Mouse (Mus musculus): ENCODE measurements around the gene Ensa.
A peak's percentile ranks its signal among the peaks of the same experiment; 100 is the strongest.
"Not testable (repeated sequence)": the region's sequence is repeated elsewhere in the genome, so short reads cannot be mapped to it uniquely, and the experiment has no call there.

Gene Ensa

GRCm38 (mm10) chr3:95643097-95643496, 18.3 kb downstream of the Ensa start:
- no peak for ATAC-seq (ENCODE audit: low TSS enrichment)

GRCm38 (mm10) chr3:95645313-95646235, 20.8 kb downstream of the Ensa start:
- ATAC-seq (ENCODE audit: low TSS enrichment): no peak

- no peak for ATAC-seq (ENCODE audit: low TSS enrichment)
Measured at GRCm38 (mm10) chr3:95648016-95648415, 23.2 kb downstream of the Ensa start.

GRCm38 (mm10) chr3:95650276-95651032, 25.7 kb downstream of the Ensa start:
- no peak for ATAC-seq (ENCODE audit: low TSS enrichment)

GRCm38 (mm10) chr3:95651033-95651373, 26.2 kb downstream of the Ensa start:
- ATAC-seq (ENCODE audit: low TSS enrichment): no peak

GRCm38 (mm10) chr3:95651391-95652203, 26.8 kb downstream of the Ensa start:
- ATAC-seq (ENCODE audit: low TSS enrichment): no peak

- ATAC-seq (ENCODE audit: low TSS enrichment): no peak
Measured at GRCm38 (mm10) chr3:95652204-95652811, 27.5 kb downstream of the Ensa start.

- ATAC-seq (ENCODE audit: low TSS enrichment): no peak
Measured at GRCm38 (mm10) chr3:95652871-95653270, 28.1 kb downstream of the Ensa start.

- peak; percentile 26 for ATAC-seq (ENCODE audit: low TSS enrichment)
Measured at GRCm38 (mm10) chr3:95653473-95654034, 28.8 kb downstream of the Ensa start.

GRCm38 (mm10) chr3:95654371-95654770, 29.6 kb downstream of the Ensa start:
- not testable (repeated sequence) for ATAC-seq (ENCODE audit: low TSS enrichment)

GRCm38 (mm10) chr3:95655437-95655836, 30.6 kb downstream of the Ensa start:
- no peak for ATAC-seq (ENCODE audit: low TSS enrichment)

GRCm38 (mm10) chr3:95657108-95657507, 32.3 kb downstream of the Ensa start:
- no peak for ATAC-seq (ENCODE audit: low TSS enrichment)

- ATAC-seq (ENCODE audit: low TSS enrichment): no peak
Measured at GRCm38 (mm10) chr3:95657711-95658110, 32.9 kb downstream of the Ensa start.

GRCm38 (mm10) chr3:95658236-95658867, 33.6 kb downstream of the Ensa start, which contains the start of gene Mcl1:
Mcl1 (plus strand) TSS chr3:95658788.
- peak; percentile 94 for ATAC-seq (ENCODE audit: low TSS enrichment)

GRCm38 (mm10) chr3:95658868-95659712, 34.3 kb downstream of the Ensa start:
- peak; percentile 51 for ATAC-seq (ENCODE audit: low TSS enrichment)

- no peak for ATAC-seq (ENCODE audit: low TSS enrichment)
Measured at GRCm38 (mm10) chr3:95659948-95660347, 35.2 kb downstream of the Ensa start.

GRCm38 (mm10) chr3:95660788-95661478, 36.1 kb downstream of the Ensa start:
- ATAC-seq (ENCODE audit: low TSS enrichment): no peak

GRCm38 (mm10) chr3:95661945-95662715, 37.3 kb downstream of the Ensa start:
- ATAC-seq (ENCODE audit: low TSS enrichment): no peak

Measured in frontal cortex, adult (tissue).